Mouse (Mus musculus): ENCODE results near the gene Trim34a.
"Not testable (repeated sequence)": the region's sequence is repeated elsewhere in the genome, so short reads cannot be mapped to it uniquely, and the experiment has no call there.

The Trim34a gene

GRCm38 (mm10) chr7:104244287-104245181 lies at the start of gene Trim34a:
TSS of gene Trim34a (plus strand) at chr7:104244457.
- DNase-seq (ENCODE audit: low read depth, low spot score), result peak; percentile 87

GRCm38 (mm10) chr7:104195885-104196284 lies 48.4 kb upstream of the Trim34a start, which contains the start of gene Olfr649:
TSS of gene Olfr649 (minus strand) at chr7:104195985.
- no peak for DNase-seq (ENCODE audit: low read depth, low spot score)

GRCm38 (mm10) chr7:104199822-104200221 lies 44.4 kb upstream of the Trim34a start:
- peak; percentile 72 for DNase-seq (ENCODE audit: low read depth, low spot score)

GRCm38 (mm10) chr7:104206197-104206596 lies 38.1 kb upstream of the Trim34a start:
- peak; percentile 9 for DNase-seq (ENCODE audit: low read depth, low spot score)

- no peak for DNase-seq (ENCODE audit: low read depth, low spot score)
Measured at GRCm38 (mm10) chr7:104216011-104216535, 28.2 kb upstream of the Trim34a start.

GRCm38 (mm10) chr7:104217881-104218280 lies 26.4 kb upstream of the Trim34a start:
- no peak for DNase-seq (ENCODE audit: low read depth, low spot score)

- no peak for DNase-seq (ENCODE audit: low read depth, low spot score)
Measured at GRCm38 (mm10) chr7:104218701-104219569, 25.3 kb upstream of the Trim34a start, which contains the start of gene Trim6. TSS of gene Trim6 (plus strand) at chr7:104218793.

- DNase-seq (ENCODE audit: low read depth, low spot score), result peak; percentile 52
Measured at GRCm38 (mm10) chr7:104231203-104231602, 13.1 kb upstream of the Trim34a start.

GRCm38 (mm10) chr7:104240857-104241256 lies 3.4 kb upstream of the Trim34a start:
- peak; percentile 73 for DNase-seq (ENCODE audit: low read depth, low spot score)

GRCm38 (mm10) chr7:104243616-104244015 lies 641 bp upstream of the Trim34a start:
- no peak for DNase-seq (ENCODE audit: low read depth, low spot score)

- not testable (repeated sequence) for DNase-seq (ENCODE audit: low read depth, low spot score)
Measured at GRCm38 (mm10) chr7:104260380-104260779, 16.1 kb downstream of the Trim34a start.

- not testable (repeated sequence) for DNase-seq (ENCODE audit: low read depth, low spot score)
Measured at GRCm38 (mm10) chr7:104265335-104265734, 21.1 kb downstream of the Trim34a start.

GRCm38 (mm10) chr7:104279361-104279760 lies 35.1 kb downstream of the Trim34a start:
- DNase-seq (ENCODE audit: low read depth, low spot score), result not testable (repeated sequence)

- not testable (repeated sequence) for DNase-seq (ENCODE audit: low read depth, low spot score)
Measured at GRCm38 (mm10) chr7:104287576-104288443, 43.6 kb downstream of the Trim34a start, which contains the start of gene Trim5. TSS of gene Trim5 (minus strand) at chr7:104288094.

GRCm38 (mm10) chr7:104290641-104291040 lies 46.4 kb downstream of the Trim34a start:
- no peak for DNase-seq (ENCODE audit: low read depth, low spot score)

- no peak for DNase-seq (ENCODE audit: low read depth, low spot score)
Measured at GRCm38 (mm10) chr7:104291638-104292400, 47.6 kb downstream of the Trim34a start.

All from A20 (cell line).